Mouse (Mus musculus) erythroblast, embryonic 14.5 days (primary cell): ENCODE results near the gene Acp4. TPM values are rescaled to one million over a fixed set of nuclear protein-coding genes. Genes with fewer than 3 reads are reported as not detected.
A peak's percentile ranks its signal among the peaks of the same experiment; 100 is the strongest.

Source experiments
- H3K27me3 ChIP-seq: 2 replicates; pipeline ENCODE4 v1.6.1; 2012; ENCODE audit warnings: inconsistent platforms; ENCODE audit not compliant: control insufficient read depth
- H3K36me3 ChIP-seq: 2 replicates; pipeline ENCODE4 v1.6.1; 2012; ENCODE audit warnings: mild to moderate bottlenecking, inconsistent platforms; ENCODE audit not compliant: control insufficient read depth
- H3K4me1 ChIP-seq: 2 replicates; pipeline ENCODE4 v1.6.1; 2012; ENCODE audit warnings: inconsistent platforms; ENCODE audit not compliant: control insufficient read depth
- H3K4me3 ChIP-seq: replicated peaks from 2 replicates; pipeline ENCODE3; 2012; ENCODE audit warnings: moderate library complexity, mild to moderate bottlenecking, inconsistent platforms
- H3K9me3 ChIP-seq: 2 replicates; pipeline ENCODE4 v1.6.1; 2012; ENCODE audit warnings: low read length, inconsistent platforms, mixed read lengths; ENCODE audit not compliant: control insufficient read depth
- GATA1 ChIP-seq: IDR thresholded peaks from 2 replicates; pipeline ENCODE4 v1.6.1; 2012; ENCODE audit warnings: low read length, inconsistent platforms, mixed read lengths
- TAL1 ChIP-seq: IDR thresholded peaks from 3 replicates; pipeline ENCODE4 v1.6.1; 2012; ENCODE audit warnings: low read length, inconsistent platforms, mixed read lengths
- polyA plus RNA-seq: library from polyadenylated mRNA; stranded (reverse); fragments of >175 nt; gene quantifications from 2 replicates; pipeline ENCODE4 v1.2.3, GENCODE M21; 2012

Gene Acp4
- polyA plus RNA-seq, 1 experiment: not detected

- H3K36me3 ChIP-seq: peaks cover 63% of the 10 kb centered on the region
- H3K27me3 ChIP-seq: no peaks in the 10 kb centered on the region
- H3K9me3 ChIP-seq: no peaks in the 10 kb centered on the region
- TF ChIP-seq GATA1: no peak
- no peak for TF ChIP-seq TAL1
- H3K4me1 ChIP-seq: peaks cover 49% of the 10 kb centered on the region
- H3K4me3 ChIP-seq: no peak overlapping the region
Measured at GRCm38 (mm10) chr7:44249248-44249647, 7.9 kb downstream of the Acp4 start.

DNA sequence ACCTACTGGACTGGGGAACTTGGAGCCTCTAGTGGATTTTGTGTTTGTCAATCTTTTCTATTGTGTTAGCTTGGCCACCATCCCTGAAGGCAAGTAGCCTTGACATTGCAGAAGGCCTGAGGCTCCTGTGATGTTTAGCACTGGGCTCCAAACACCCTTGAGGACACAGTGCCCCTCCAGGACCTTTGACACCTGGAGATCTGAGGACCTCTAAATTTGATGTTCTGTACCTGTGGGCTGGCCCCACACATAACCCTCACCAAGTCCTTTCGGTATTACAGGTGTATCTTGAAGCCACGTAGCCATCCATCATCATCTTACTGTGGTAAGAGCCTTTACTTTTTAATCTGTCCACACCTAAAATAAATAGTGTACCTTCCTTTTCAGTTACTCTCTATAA, 9.2 kb downstream of the Acp4 start:
- Histone ChIP-seq H3K27me3 (no peaks in the 10 kb centered on the region; the same call in 1 of the 2 replicates), H3K9me3 (no peaks in the 10 kb centered on the region), H3K4me1 (peaks cover 51% of the 10 kb centered on the region), H3K36me3 (peaks cover 51% of the 10 kb centered on the region), H3K4me3 (peak overlapping the region; percentile 98)
- no peak for TF ChIP-seq GATA1
- TF ChIP-seq TAL1: no peak

- Histone ChIP-seq H3K36me3 (peaks cover 41% of the 10 kb centered on the region), H3K27me3 (no peaks in the 10 kb centered on the region; the same call in 1 of the 2 replicates), H3K4me3 (peak overlapping the region; percentile 98), H3K9me3 (no peaks in the 10 kb centered on the region), H3K4me1 (peaks cover 51% of the 10 kb centered on the region)
- no peak for TF ChIP-seq TAL1
- no peak for TF ChIP-seq GATA1
Measured at GRCm38 (mm10) chr7:44246984-44247470, 10.2 kb downstream of the Acp4 start.

DNA sequence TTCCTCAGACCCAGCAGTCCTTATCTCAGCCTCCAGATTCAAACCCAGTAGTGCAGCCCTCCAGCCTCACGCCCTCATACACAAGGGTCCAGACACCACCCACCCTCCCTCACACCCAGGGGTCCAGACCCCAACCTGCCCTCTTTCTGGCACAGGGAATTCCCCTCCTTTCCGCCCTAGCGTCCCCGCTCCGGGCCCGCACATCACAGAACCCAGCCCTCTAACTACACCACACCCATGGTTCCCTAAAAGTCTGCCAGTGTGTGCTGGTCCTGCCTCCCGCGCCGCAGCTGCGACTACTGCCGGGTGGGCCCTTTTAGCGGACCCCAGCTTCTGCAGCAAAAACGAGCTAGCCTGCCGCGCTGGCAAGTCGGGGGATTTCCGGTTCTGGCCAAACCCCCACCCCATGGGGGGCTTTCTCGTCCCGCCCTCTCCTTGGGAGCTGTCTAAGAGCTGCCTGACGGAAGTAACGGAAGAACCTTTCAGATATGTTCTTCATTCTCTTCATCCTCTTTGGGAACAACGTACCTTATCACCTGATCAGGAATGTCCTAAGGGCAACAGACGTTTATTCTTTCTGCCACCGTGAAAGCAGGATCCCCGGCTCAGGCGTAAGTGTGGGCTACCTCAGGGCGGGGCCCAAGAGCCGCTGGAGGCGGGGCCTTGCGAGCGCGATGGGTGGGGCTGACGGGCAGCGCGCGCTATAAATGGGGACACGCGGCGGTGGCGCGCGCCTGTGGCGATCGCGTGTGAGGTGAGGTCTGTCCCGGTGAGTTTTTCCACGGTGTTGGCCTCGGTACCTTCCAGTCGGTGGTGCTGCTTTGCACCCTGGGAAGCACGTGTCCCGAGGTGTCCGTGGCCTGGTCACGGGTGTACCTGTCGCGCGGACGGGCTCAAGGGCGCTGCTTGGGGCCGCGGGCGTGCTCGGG, 10.9 kb downstream of the Acp4 start, which contains the start of the genes 1700028J19Rik and 2410002F23Rik:
1700028J19Rik (minus strand) TSS at position 641 of the 929 bp plus-strand sequence.
2410002F23Rik (plus strand) TSS at position 668 of the 929 bp plus-strand sequence.
- Histone ChIP-seq H3K36me3 (peaks cover 36% of the 10 kb centered on the region), H3K9me3 (no peaks in the 10 kb centered on the region), H3K4me1 (peaks cover 51% of the 10 kb centered on the region), H3K27me3 (no peaks in the 10 kb centered on the region; the same call in 1 of the 2 replicates), H3K4me3 (peak within 1 kb of the TSS; percentile 98)
- no peak for TF ChIP-seq GATA1
- no peak for TF ChIP-seq TAL1

DNA sequence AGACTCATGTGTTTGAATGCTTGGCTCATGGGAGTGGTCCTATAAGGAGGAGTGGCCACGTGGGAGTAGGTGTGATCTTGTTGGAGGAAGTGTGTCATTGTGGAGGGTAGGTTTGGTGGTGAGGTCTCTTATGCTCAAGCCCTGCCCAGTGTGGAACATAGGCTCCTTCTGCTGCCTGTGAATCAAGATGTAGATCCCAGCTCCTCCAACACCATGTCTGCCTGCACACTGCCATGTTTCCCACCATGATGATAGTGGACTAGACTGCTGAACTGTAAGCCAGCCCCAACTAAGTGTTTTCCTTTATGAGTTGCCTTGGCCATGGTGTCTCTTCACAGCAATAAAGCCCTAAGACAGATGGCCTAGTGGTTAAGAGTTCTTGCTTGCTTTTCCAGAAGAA, 13.1 kb downstream of the Acp4 start:
- no peak overlapping the region for H3K4me3 ChIP-seq
- H3K27me3 ChIP-seq: peaks cover 3% of the 10 kb centered on the region; the same call in 1 of the 2 replicates
- no peaks in the 10 kb centered on the region for H3K9me3 ChIP-seq
- peaks cover 13% of the 10 kb centered on the region for H3K36me3 ChIP-seq
- no peak for TF ChIP-seq TAL1
- no peak for TF ChIP-seq GATA1
- peaks cover 42% of the 10 kb centered on the region for H3K4me1 ChIP-seq

DNA sequence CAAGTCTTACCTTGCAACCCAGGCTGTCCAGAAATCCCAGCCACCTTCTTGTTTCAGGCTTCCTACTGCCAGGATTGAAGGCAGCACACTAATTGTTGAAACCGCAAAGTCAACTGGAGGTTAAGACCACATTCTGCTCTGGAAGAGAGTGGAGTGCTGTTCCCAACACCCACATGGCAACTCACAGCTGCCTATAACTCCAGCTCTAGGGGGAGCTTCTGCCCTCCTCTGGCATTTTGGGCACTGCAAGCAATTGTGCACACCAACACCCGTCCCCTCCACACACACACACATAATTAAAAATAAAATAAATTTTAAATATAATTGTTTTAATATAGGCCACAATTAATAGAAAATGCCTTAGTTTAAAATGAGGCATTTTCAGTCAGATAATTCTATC, 16.0 kb downstream of the Acp4 start:
- Histone ChIP-seq H3K4me1 (peaks cover 18% of the 10 kb centered on the region), H3K4me3 (no peak overlapping the region), H3K9me3 (no peaks in the 10 kb centered on the region), H3K27me3 (peaks cover 3% of the 10 kb centered on the region; the same call in 1 of the 2 replicates), H3K36me3 (no peaks in the 10 kb centered on the region)
- TF ChIP-seq TAL1 (no peak), GATA1 (no peak)

DNA sequence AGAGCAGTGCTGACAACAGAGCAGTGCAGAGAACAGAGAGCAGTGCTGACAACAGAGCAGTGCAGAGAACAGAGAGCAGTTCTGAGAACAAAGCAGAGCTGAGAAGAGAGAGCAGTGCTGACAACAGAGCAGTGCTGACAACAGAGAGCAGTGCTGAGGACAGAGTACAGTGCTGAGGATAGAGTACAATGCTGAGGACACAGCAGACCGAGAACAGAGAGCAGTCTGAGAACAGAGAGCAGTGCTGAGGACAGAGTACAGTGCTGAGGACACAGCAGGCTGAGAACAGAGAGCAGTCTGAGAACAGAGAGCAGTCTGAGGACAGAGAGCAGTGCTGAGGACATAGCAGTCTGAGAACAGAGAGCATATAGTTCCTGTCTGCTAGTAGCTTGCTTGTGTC, 16.5 kb downstream of the Acp4 start:
- no peak overlapping the region for H3K4me3 ChIP-seq
- H3K36me3 ChIP-seq: no peaks in the 10 kb centered on the region
- peaks cover 15% of the 10 kb centered on the region for H3K4me1 ChIP-seq
- no peaks in the 10 kb centered on the region for H3K9me3 ChIP-seq
- no peak for TF ChIP-seq TAL1
- peaks cover 3% of the 10 kb centered on the region; the same call in 1 of the 2 replicates for H3K27me3 ChIP-seq

GRCm38 (mm10) chr7:44239913-44240312, 17.3 kb downstream of the Acp4 start:
- Histone ChIP-seq H3K4me1 (peaks cover 7% of the 10 kb centered on the region), H3K27me3 (peaks cover 3% of the 10 kb centered on the region; the same call in 1 of the 2 replicates), H3K9me3 (no peaks in the 10 kb centered on the region), H3K4me3 (no peak overlapping the region), H3K36me3 (no peaks in the 10 kb centered on the region)
- TF ChIP-seq TAL1: no peak
- no peak for TF ChIP-seq GATA1

- TF ChIP-seq GATA1: no peak
- no peak for TF ChIP-seq TAL1
- no peak within 1 kb of the TSS for H3K4me3 ChIP-seq
- H3K4me1 ChIP-seq: peaks cover 3% of the 10 kb centered on the region
- peaks cover 3% of the 10 kb centered on the region; the same call in 1 of the 2 replicates for H3K27me3 ChIP-seq
- no peaks in the 10 kb centered on the region for H3K36me3 ChIP-seq
- no peaks in the 10 kb centered on the region for H3K9me3 ChIP-seq
Measured at GRCm38 (mm10) chr7:44235909-44236308, 21.3 kb downstream of the Acp4 start, which contains the start of gene Gm36864. Gm36864 (plus strand) TSS chr7:44236177.
